Mouse (Mus musculus) splenic B cell, adult 2 months (primary cell): ENCODE data around the gene Grk3.

Experiments
- DNase-seq: peaks from one replicate; pipeline ENCODE4 v3.0.0-alpha.2; 2011; ENCODE audit warnings: low read depth, low spot score
- H3K27me3 ChIP-seq: 2 replicates; pipeline ENCODE4 v1.6.1; 2012; ENCODE audit warnings: mild to moderate bottlenecking, low read length, moderate library complexity, mixed read lengths; ENCODE audit not compliant: control insufficient read depth, poor library complexity, insufficient read depth, severe bottlenecking
- H3K36me3 ChIP-seq: 2 replicates; pipeline ENCODE4 v1.6.1; 2012; ENCODE audit warnings: mild to moderate bottlenecking, low read length, moderate library complexity, mixed read lengths; ENCODE audit not compliant: control insufficient read depth, poor library complexity, insufficient read depth, severe bottlenecking

Gene Grk3

DNA sequence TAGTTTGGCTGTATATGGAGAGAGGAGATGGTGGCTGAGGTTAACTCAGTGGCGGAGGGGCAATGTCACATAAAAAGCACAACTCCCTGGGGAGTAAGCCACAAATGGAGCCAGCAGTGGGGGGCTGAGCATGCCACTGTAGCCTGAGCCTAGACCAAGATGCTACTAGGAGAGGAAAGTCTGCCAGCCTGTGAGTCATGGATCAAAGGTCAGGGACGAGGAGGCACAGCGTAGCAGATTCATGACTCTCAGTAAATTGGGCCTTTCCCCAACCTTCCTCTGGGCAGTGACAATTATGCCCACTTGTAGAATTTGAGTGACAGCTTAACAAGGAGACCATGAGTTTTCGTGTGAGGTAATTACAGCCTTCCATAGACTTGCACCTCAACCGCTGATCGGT, 33.7 kb downstream of the Grk3 start:
- Histone ChIP-seq H3K36me3 (no peaks in the 10 kb centered on the region), H3K27me3 (no peaks in the 10 kb centered on the region)
- no peak for DNase-seq

- H3K36me3 ChIP-seq: no peaks in the 10 kb centered on the region
- no peak for DNase-seq
- no peaks in the 10 kb centered on the region for H3K27me3 ChIP-seq
Observed at GRCm38 (mm10) chr5:112979710-112980109, 35.9 kb downstream of the Grk3 start.

DNA sequence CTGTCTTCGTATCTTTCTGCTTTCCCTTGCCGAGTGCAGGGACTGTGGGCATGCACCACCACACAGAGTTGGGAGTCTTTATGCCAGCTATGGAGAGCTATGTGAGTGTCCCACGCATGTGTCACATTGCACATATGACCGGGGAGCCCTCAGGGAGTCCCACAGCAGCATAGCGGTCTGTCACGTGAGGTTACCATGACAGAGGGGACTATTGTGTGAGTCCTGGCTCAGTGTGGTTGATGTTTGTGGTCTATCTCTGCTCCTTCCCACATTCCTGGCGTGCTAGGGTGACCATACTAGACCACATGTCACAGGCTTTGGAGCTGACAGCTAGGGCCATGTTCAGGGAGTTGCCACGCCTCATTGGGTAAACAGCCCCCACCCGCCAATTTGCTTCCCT, 36.4 kb downstream of the Grk3 start:
- Histone ChIP-seq H3K36me3 (no peaks in the 10 kb centered on the region), H3K27me3 (no peaks in the 10 kb centered on the region)

GRCm38 (mm10) chr5:112977089-112977488, 38.5 kb downstream of the Grk3 start:
- DNase-seq: no peak
- Histone ChIP-seq H3K36me3 (no peaks in the 10 kb centered on the region), H3K27me3 (no peaks in the 10 kb centered on the region)

More for the DNA sequence above, 36.4 kb downstream of the Grk3 start:
- no peak for DNase-seq

DNA sequence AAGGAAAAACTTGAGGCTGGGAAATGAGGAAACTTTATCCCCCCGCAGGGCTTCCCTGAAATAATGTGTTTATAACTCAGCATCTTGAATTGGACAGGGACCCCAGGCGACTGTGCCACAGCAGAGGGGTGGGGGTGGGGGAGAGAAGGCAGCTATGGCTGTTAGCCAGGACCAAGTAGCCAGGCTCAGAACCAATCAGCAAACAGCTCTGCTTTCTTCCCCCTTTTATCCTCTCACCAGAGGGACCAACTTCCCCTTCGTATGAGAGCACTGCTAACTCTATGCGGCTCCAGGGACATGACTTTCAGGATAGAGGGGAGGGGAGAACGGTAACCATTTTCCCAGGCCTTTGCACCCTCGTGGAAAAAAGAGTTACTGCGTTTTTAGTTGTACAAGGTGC, 42.0 kb downstream of the Grk3 start:
- no peak for DNase-seq
- Histone ChIP-seq H3K27me3 (no peaks in the 10 kb centered on the region), H3K36me3 (no peaks in the 10 kb centered on the region)

DNA sequence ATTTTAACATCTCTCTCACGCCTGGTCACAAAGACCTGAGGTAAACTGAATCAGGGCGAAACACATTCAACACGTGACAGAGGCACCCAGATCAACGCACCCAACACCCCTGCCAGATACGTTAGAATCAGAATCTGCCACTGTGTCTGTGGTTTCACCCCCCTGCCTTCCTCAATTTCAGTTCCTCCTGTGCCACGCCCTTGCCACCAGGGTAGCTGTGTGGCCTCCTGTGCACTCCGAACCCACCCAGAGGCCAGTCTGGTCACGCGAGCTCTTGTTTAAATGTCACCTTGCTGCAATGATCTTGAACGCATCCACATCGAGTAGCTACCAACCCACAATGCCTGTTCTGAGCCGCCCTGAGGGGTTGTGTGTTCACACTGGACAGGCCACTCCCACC, 43.3 kb downstream of the Grk3 start:
- no peaks in the 10 kb centered on the region for H3K27me3 ChIP-seq
- H3K36me3 ChIP-seq: no peaks in the 10 kb centered on the region
- DNase-seq: peak; percentile 69

GRCm38 (mm10) chr5:112963495-112963894, 52.1 kb downstream of the Grk3 start:
- H3K27me3 ChIP-seq: no peaks in the 10 kb centered on the region
- no peaks in the 10 kb centered on the region for H3K36me3 ChIP-seq
- no peak for DNase-seq

DNA sequence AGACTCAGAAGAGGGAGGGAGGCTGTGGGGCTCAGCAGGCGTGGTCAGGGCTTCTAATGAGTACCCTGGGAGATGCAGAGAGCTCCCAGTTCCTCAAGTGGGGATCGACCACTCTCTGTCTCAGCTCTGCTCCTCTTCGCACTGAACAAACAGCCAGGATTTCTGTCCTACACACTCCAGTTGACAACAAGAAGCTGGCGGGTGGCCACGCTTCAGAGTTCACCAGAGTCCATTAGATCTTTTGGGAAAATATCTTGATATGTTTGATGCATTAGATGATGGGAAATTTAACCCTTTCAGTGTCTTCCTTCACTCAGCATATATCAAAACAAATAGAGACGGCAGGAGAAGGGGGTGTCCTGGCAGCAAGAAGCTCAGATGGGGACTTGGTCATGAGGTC, 53.4 kb downstream of the Grk3 start:
- Histone ChIP-seq H3K36me3 (no peaks in the 10 kb centered on the region), H3K27me3 (no peaks in the 10 kb centered on the region)
- no peak for DNase-seq

DNA sequence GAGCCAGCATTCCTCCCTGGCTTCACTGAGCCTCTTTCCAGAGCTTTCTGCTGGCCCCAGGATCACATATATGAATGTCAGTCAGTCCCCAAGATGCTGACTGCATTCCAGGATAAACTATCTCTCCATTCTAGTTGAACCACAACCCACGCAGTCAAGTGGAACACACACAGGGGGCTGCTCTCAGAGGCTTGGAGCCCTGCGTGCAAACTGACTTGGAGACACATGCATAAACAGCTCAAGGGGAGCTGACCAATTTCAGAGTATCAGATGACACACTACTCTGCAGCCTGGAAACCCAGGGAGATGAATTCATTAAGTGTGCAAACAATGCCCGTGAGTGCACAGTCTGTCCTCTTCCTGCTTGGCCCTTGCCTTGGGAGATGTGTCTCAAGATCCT, 54.7 kb downstream of the Grk3 start:
- Histone ChIP-seq H3K27me3 (no peaks in the 10 kb centered on the region), H3K36me3 (no peaks in the 10 kb centered on the region)
- no peak for DNase-seq

DNA sequence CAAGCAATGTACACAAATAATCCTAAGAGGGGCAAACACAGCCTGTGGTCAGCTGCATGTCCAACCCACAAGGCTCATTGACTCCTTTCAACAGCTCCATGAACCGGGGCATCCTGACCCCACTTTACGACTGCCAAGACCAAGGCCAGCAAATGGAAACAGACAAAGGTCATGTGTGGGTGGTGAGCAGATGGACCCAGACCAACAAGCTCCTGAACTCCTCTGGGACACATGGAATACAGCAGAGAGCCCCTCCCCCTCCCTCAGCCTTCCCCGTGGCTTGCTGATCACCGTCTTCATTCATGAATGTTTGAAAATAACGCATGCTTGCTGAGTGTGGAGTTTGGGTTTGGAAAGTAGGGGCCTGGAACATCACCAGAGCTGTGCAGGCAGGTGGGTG, 57.3 kb downstream of the Grk3 start:
- Histone ChIP-seq H3K27me3 (no peaks in the 10 kb centered on the region), H3K36me3 (no peaks in the 10 kb centered on the region)
- DNase-seq: no peak

- Histone ChIP-seq H3K27me3 (no peaks in the 10 kb centered on the region), H3K36me3 (no peaks in the 10 kb centered on the region)
- DNase-seq: no peak
Observed at GRCm38 (mm10) chr5:112956841-112957240, 58.8 kb downstream of the Grk3 start.

- Histone ChIP-seq H3K36me3 (no peaks in the 10 kb centered on the region), H3K27me3 (no peaks in the 10 kb centered on the region)
- no peak for DNase-seq
Observed at GRCm38 (mm10) chr5:112956368-112956767, 59.2 kb downstream of the Grk3 start.

- H3K36me3 ChIP-seq: no peaks in the 10 kb centered on the region
- peak; percentile 24 for DNase-seq
- no peaks in the 10 kb centered on the region for H3K27me3 ChIP-seq
Observed at GRCm38 (mm10) chr5:112950847-112951246, 64.7 kb downstream of the Grk3 start.

DNA sequence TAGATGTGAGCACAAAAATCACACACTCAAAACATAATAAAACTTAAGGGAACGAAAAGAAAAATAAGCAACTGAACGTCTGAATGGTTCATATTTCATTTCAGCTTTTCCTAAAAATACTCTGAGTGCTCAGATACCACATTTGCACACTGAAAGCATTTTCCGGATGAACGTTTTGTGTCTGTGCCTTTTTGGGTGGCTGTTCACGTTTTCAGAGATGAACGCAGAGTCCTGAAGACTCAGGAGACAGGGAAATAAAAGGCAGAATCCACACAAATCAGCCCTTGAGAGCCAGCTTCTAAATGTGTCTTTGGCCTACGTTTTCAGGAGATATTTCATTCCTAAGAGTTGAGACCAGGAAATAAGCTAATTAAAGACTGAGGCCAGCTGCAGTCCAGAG, 69.7 kb downstream of the Grk3 start:
- DNase-seq: no peak
- H3K36me3 ChIP-seq: no peaks in the 10 kb centered on the region
- no peaks in the 10 kb centered on the region for H3K27me3 ChIP-seq

DNA sequence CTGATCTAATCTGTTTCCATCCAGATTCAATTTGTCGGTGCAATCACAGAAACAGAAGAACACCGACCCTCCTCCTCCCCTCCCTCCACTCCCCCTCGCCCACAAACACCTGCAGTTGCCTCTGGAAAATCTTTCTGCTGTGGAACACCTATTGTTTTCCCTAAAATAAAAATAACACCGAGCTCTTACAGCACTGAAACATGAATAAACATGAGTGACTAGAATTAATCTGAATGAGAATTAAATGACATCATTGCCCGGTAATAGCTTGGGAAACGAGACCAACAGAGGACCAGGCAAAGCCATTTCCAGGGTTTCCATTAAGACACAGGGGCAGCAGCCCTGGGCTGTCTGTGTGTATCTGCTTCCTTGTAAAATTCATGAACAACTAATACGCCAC, 73.3 kb downstream of the Grk3 start:
- DNase-seq: no peak
- Histone ChIP-seq H3K27me3 (no peaks in the 10 kb centered on the region), H3K36me3 (no peaks in the 10 kb centered on the region)

DNA sequence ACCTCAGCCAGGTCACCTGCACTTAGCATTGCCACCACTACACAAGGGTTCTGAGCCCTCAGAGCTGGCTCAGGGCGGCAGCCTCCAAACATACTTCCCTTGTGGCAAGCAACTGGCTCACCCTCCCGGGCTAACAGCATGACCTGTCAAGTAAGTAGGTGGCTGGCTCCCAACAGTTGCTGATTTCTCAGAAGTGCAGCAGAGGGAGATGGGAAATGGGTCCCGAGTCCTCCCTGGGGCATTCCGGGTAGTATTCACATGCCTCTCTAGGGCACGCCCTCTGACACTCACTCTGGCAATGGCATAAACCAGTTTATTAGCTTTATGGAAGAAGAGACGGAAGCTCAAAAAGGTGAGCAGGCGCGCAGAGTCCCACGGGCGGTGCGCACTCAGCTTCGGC, 74.6 kb downstream of the Grk3 start:
- Histone ChIP-seq H3K27me3 (no peaks in the 10 kb centered on the region), H3K36me3 (no peaks in the 10 kb centered on the region)
- DNase-seq: no peak
